Mouse (Mus musculus): ENCODE data around the gene Lpcat1. TPM values are rescaled to one million over a fixed set of nuclear protein-coding genes. Genes with fewer than 3 reads are reported as not detected.

Lpcat1 gene
- polyA plus RNA-seq, 1 experiment from 2014 or later = 61.2 TPM

DNA sequence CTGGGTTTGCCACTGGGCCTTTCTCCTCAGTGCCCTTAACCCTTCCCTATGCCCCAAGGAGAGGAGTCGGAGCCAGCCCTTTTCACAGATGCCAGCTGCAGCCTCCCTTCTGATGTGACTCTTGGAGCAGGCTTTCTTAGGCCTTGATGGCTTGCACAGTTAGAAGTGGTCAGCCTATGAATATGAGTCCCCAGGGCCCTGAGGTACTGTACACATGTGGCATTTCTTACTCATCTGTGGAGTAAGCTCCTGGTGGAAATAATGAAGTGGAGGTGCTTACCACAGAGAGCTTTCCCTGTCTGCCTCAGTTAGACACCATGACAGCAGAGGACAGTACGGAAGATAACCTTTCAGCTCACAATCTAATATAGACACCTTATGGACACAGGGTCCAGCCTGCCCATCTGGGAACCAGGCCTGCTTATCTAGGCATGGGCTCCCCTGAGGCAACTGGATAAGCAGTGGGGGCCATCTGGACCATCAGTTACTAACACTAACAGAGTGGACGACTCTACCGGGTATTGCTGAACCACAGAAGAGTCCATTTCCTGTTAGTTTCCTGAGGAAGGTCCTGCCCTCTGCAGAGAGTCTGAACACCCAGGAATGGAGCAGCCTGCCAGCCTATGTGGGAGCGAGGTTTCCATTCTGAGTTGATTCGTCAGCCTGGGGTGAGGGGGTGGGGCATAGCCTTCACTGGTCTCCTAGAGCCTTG is 33.1 kb downstream of the Lpcat1 start:
- no peaks in the 10 kb centered on the region for H3K4me1 ChIP-seq (replicated peaks)
- no peak; the same call in 1 of the 2 replicates for ATAC-seq (ENCODE audit: insufficient number of reproducible peaks, insufficient read depth, low FRiP score, low TSS enrichment, low read depth)
- H3K27ac ChIP-seq = no peak overlapping the region
- H3K4me2 ChIP-seq = no peak overlapping the region
- H3K27me3 ChIP-seq = no peaks in the 10 kb centered on the region
- H3K36me3 ChIP-seq = peaks cover 86% of the 10 kb centered on the region
- no peak overlapping the region for H3K4me3 ChIP-seq (replicated peaks)
- no peak overlapping the region for H3K9ac ChIP-seq (replicated peaks)
- 80% methylated on average over 6 of the region's 6 CpGs for WGBS
- no peaks in the 10 kb centered on the region for H3K9me3 ChIP-seq

DNA sequence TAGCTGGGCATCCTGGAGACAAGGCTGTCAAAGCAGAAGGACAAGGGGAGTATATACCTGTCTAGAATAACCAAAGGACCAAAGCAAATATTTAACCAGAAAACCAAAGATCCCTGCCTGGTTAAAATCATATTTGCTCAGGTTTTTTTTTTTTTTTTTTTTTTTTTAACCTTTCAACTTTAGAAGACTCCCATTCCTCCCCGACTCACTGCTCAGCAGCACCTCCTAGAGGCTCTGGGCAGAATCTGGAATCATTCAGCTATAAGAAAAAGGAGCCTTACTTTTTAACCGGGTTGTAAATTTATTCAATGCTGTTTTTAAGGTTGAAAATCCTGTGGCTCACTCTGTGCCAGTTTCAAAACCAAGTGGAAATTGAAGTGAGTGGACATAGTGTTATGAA is 35.7 kb downstream of the Lpcat1 start:
- H3K36me3 ChIP-seq = peaks cover 82% of the 10 kb centered on the region
- no peaks in the 10 kb centered on the region for H3K9me3 ChIP-seq
- no peak overlapping the region for H3K4me2 ChIP-seq
- no peak for ATAC-seq (ENCODE audit: insufficient number of reproducible peaks, insufficient read depth, low FRiP score, low TSS enrichment, low read depth)
- H3K9ac ChIP-seq (replicated peaks) = no peak overlapping the region
- no peak overlapping the region for H3K27ac ChIP-seq
- no peak overlapping the region for H3K4me3 ChIP-seq (replicated peaks)
- WGBS = 70% methylated on average over 2 of the region's 2 CpGs
- H3K4me1 ChIP-seq (replicated peaks) = no peaks in the 10 kb centered on the region
- H3K27me3 ChIP-seq = no peaks in the 10 kb centered on the region

- no peak for ATAC-seq (ENCODE audit: insufficient number of reproducible peaks, insufficient read depth, low FRiP score, low TSS enrichment, low read depth)
- no peak overlapping the region for H3K9ac ChIP-seq (replicated peaks)
- H3K4me3 ChIP-seq (replicated peaks) = no peak overlapping the region
- no peaks in the 10 kb centered on the region for H3K27me3 ChIP-seq
- no peaks in the 10 kb centered on the region for H3K4me1 ChIP-seq (replicated peaks)
- peaks cover 82% of the 10 kb centered on the region for H3K36me3 ChIP-seq
- 74% methylated on average over 7 of the region's 7 CpGs for WGBS
- H3K4me2 ChIP-seq = no peak overlapping the region
- H3K27ac ChIP-seq = no peak overlapping the region
- H3K9me3 ChIP-seq = no peaks in the 10 kb centered on the region
These were observed 38.9 kb downstream of the Lpcat1 start for GRCm38 (mm10) chr13:73505686-73506467.

GRCm38 (mm10) chr13:73508817-73509550 is 42.0 kb downstream of the Lpcat1 start:
- H3K9ac ChIP-seq (replicated peaks) = no peak overlapping the region
- no peak overlapping the region for H3K27ac ChIP-seq
- peaks cover 88% of the 10 kb centered on the region for H3K36me3 ChIP-seq
- H3K9me3 ChIP-seq = no peaks in the 10 kb centered on the region
- ATAC-seq (ENCODE audit: insufficient number of reproducible peaks, insufficient read depth, low FRiP score, low TSS enrichment, low read depth) = no peak
- no peaks in the 10 kb centered on the region for H3K4me1 ChIP-seq (replicated peaks)
- WGBS = 87% methylated on average over 8 of the region's 8 CpGs
- no peak overlapping the region for H3K4me2 ChIP-seq
- no peaks in the 10 kb centered on the region for H3K27me3 ChIP-seq
- no peak overlapping the region for H3K4me3 ChIP-seq (replicated peaks)

DNA sequence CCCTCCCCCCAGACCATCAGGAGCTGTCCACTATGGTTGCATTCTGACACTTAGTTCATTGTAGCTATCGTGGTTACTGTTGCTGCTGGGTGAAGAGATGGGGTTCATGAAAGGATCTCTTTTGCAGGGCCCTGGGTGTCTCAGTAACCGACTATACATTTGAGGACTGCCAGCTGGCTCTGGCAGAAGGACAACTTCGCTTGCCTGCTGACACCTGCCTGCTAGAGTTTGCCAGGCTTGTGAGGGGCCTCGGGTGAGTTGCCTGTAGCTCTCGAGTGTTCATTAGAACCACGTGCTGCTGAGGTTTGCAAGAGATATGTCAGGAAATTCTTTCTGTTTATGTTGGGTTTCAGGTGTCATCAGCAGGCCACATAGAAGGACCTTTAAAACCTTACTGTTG is 42.9 kb downstream of the Lpcat1 start:
- no peak for ATAC-seq (ENCODE audit: insufficient number of reproducible peaks, insufficient read depth, low FRiP score, low TSS enrichment, low read depth)
- Histone ChIP-seq H3K4me3 (replicated peaks) (no peak overlapping the region), H3K9ac (replicated peaks) (no peak overlapping the region), H3K36me3 (peaks cover 93% of the 10 kb centered on the region), H3K27ac (no peak overlapping the region), H3K9me3 (no peaks in the 10 kb centered on the region), H3K4me2 (no peak overlapping the region), H3K27me3 (no peaks in the 10 kb centered on the region), H3K4me1 (replicated peaks) (no peaks in the 10 kb centered on the region)
- WGBS = 89% methylated on average over 6 of the region's 6 CpGs

DNA sequence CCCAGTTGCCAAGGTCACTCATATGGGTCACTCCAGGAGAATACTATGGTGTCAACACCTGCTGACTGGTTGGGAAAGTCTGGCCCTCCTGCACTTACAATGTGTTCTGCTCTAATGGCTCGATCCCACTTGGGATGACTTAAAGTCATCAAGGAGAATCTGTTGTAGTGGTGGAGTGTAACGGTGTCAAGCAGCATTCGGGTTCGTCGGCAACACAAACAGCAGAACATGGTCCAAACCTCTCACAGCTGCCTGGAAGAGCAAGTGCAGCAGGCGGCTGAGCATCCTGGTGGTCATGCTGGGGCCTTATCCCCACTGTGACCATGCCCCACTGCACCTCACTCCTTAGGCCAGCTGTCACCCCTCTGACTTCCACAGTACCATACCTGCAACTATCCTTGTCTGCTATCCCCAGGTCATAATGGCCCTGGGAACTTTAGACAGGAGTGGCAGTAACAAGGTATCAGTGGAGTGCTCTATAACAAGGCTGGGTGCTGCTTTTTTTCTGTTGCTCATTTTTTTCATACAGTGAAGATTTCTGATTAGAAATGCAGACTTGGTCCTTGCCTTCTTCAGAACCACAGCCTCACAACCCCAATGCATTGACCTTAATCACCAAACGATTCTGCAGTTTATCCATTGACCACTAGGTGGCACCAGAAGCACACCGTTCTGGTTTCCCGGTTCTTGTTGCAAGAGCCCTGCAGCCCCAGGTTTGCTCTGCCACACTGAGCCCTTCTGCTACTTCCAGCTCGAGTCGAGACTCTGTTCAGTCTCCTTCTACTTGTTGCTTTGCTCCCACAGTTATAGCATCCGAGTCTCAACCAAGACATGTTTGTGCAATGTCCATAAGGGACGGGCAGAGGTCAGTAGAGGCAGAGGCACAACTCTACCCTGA is 46.0 kb downstream of the Lpcat1 start:
- no peak overlapping the region for H3K27ac ChIP-seq
- no peaks in the 10 kb centered on the region for H3K4me1 ChIP-seq (replicated peaks)
- peak; percentile 40; the same call in 1 of the 2 replicates for ATAC-seq (ENCODE audit: insufficient number of reproducible peaks, insufficient read depth, low FRiP score, low TSS enrichment, low read depth)

GRCm38 (mm10) chr13:73516886-73517285 is 49.9 kb downstream of the Lpcat1 start:
- WGBS = 69% methylated on average over 4 of the region's 4 CpGs
- H3K9me3 ChIP-seq = no peaks in the 10 kb centered on the region
- H3K27me3 ChIP-seq = no peaks in the 10 kb centered on the region
- H3K9ac ChIP-seq (replicated peaks) = no peak overlapping the region
- no peaks in the 10 kb centered on the region for H3K4me1 ChIP-seq (replicated peaks)
- H3K4me2 ChIP-seq = no peak overlapping the region
- H3K4me3 ChIP-seq (replicated peaks) = no peak overlapping the region
- peaks cover 47% of the 10 kb centered on the region for H3K36me3 ChIP-seq
- no peak for ATAC-seq (ENCODE audit: insufficient number of reproducible peaks, insufficient read depth, low FRiP score, low TSS enrichment, low read depth)
- H3K27ac ChIP-seq = no peak overlapping the region

More for the DNA sequence above, 46.0 kb downstream of the Lpcat1 start:
- Histone ChIP-seq H3K9ac (replicated peaks) (no peak overlapping the region), H3K4me2 (no peak overlapping the region), H3K4me3 (replicated peaks) (no peak overlapping the region), H3K9me3 (no peaks in the 10 kb centered on the region), H3K36me3 (peaks cover 86% of the 10 kb centered on the region), H3K27me3 (no peaks in the 10 kb centered on the region)
- WGBS = 60% methylated on average over 13 of the region's 13 CpGs

GRCm38 (mm10) chr13:73533716-73534115 is 66.7 kb downstream of the Lpcat1 start:
- 84% methylated on average over 3 of the region's 3 CpGs for WGBS
- no peak overlapping the region for H3K9ac ChIP-seq (replicated peaks)
- no peak overlapping the region for H3K4me3 ChIP-seq (replicated peaks)
- ATAC-seq (ENCODE audit: insufficient number of reproducible peaks, insufficient read depth, low FRiP score, low TSS enrichment, low read depth) = no peak
- H3K9me3 ChIP-seq = no peaks in the 10 kb centered on the region
- H3K4me1 ChIP-seq (replicated peaks) = peaks cover 8% of the 10 kb centered on the region; the same call in 1 of the 2 replicates
- no peaks in the 10 kb centered on the region for H3K36me3 ChIP-seq
- H3K27ac ChIP-seq = no peak overlapping the region
- peaks cover 57% of the 10 kb centered on the region for H3K27me3 ChIP-seq
- H3K4me2 ChIP-seq = no peak overlapping the region

DNA sequence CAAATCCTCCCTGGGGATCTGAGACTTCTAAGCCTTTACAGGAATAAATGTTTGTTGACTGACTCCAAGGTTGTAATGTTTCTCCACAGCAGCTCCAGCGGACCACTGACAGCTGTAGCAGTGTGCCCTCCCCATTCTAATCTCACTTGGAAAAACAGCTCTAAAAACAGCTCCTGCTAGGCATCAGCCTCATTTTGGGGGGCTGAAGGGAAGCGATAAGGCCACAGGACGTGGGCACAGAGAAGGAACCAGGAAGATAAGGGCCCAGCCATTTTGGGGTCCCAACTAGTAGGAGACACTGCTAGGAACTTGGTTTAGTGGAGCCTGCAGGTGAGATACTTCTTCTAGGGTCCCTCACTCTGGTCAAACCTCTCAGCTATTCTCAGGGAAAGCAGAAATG is 68.3 kb downstream of the Lpcat1 start:
- Histone ChIP-seq H3K9ac (replicated peaks) (no peak overlapping the region), H3K9me3 (no peaks in the 10 kb centered on the region), H3K4me2 (no peak overlapping the region), H3K36me3 (no peaks in the 10 kb centered on the region), H3K27me3 (peaks cover 66% of the 10 kb centered on the region), H3K27ac (no peak overlapping the region), H3K4me1 (replicated peaks) (peaks cover 8% of the 10 kb centered on the region; the same call in 1 of the 2 replicates), H3K4me3 (replicated peaks) (no peak overlapping the region)
- WGBS = 54% methylated on average over 3 of the region's 3 CpGs
- no peak for ATAC-seq (ENCODE audit: insufficient number of reproducible peaks, insufficient read depth, low FRiP score, low TSS enrichment, low read depth)

DNA sequence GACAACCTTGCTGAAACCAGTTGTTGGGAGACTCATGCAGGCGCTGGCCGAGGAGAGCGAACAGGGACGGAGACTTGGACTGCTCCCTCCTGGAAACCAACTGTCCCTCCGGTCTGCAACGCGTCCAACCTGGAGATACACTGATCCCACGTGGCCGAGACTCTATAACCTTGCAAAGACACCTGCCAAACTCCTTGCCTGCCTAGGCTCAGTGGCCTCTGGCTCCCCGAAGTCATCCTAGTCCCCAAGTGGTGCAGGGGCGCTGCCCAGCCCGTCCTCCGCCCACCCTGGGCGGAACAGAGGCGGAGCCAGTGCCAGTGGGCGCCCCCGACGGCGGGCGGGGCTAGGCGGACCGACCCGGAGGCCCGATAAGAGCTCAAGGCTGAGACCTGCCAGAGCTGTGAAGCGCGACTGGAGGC is 69.4 kb downstream of the Lpcat1 start, which contains the start of gene Slc6a3:
Slc6a3 (plus strand) TSS at position 345 of the 419 bp plus-strand sequence.
- under 1% methylated on average over 26 of the region's 26 CpGs for WGBS
- H3K9me3 ChIP-seq = no peaks in the 10 kb centered on the region
- peaks cover 68% of the 10 kb centered on the region for H3K27me3 ChIP-seq
- H3K36me3 ChIP-seq = no peaks in the 10 kb centered on the region
- peak within 1 kb of the TSS; percentile 78 for H3K4me2 ChIP-seq
- H3K4me1 ChIP-seq (replicated peaks) = peaks cover 8% of the 10 kb centered on the region; the same call in 1 of the 2 replicates
- peak within 1 kb of the TSS; percentile 12; the same call in 1 of the 2 replicates for H3K9ac ChIP-seq (replicated peaks)
- ATAC-seq (ENCODE audit: insufficient number of reproducible peaks, insufficient read depth, low FRiP score, low TSS enrichment, low read depth) = peak; percentile 73; the same call in 1 of the 2 replicates
- peak within 1 kb of the TSS; percentile 46 for H3K4me3 ChIP-seq (replicated peaks)
- no peak within 1 kb of the TSS for H3K27ac ChIP-seq
